Mouse (Mus musculus): ENCODE data around the gene Adh7. TPM values are rescaled to one million over a fixed set of nuclear protein-coding genes. Genes with fewer than 3 reads are reported as not detected.
A peak's percentile ranks its signal among the peaks of the same experiment; 100 is the strongest.

The Adh7 gene
- total RNA-seq, 2 experiments from 2014 or later, result 8.7 to 55.5 TPM

DNA sequence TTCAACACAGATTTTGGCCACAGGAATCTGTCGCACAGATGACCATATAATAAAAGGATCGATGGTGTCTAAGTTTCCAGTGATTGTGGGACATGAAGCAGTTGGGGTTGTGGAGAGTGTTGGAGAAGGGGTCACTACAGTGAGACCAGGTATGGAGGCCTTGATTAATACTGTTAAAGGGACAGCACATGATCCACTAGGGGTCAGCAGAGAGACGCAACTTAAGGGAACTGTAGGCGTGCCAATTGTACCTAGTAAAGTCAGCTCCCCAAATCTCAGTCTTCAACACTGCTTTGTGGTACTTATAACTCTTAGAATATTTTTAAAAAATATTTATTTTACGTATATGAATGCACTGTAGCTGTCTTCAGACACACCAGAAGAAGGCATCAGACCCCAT, 5.4 kb downstream of the Adh7 start:
- peak; percentile 70 to 82 for DNase-seq

GRCm38 (mm10) chr3:138224363-138224954, 6.9 kb downstream of the Adh7 start:
- DNase-seq, result no peak

- no peak for DNase-seq
Observed at GRCm38 (mm10) chr3:138225331-138225730, 7.8 kb downstream of the Adh7 start.

DNA sequence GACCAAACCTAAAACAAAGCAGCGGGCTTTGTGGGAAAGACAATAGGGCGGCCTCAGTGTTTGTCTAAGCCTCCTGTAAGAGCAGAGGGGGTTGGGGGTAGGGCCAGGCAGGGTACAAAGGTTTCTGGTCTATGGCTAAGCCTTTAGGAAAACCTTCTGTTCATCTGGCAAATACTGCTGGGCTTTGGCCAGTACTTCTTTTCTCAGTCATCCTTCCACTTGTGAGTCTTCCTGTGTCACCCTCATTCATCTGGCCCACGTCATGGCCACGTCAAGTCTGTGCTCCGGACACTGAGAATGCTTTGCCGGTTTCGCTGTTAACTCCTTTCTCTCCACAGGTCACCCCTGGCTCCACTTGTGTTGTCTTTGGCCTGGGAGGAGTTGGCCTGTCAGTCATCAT, 8.3 kb downstream of the Adh7 start:
- DNase-seq, result peak; percentile 57 to 74

- DNase-seq, result no peak
Observed at GRCm38 (mm10) chr3:138226476-138226875, 8.9 kb downstream of the Adh7 start.

DNA sequence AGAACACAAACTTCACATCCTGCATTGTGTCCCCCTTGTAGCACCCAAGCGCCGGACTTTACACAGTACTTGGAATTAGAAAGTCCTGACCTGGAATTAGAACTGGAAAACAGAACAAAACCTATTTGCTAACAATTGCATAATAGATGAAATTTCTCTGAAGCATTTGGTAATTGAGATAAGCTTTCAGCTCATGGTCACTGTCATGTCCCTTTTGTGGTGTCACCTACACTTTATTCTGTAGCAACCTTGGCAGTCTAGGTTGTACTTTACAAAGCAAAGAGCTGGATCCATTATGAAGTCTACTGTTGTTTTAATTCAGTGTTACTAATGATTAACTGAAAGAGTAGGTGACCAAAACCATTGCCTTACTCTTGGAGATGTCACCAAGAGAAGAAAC, 9.5 kb downstream of the Adh7 start:
- DNase-seq, result no peak

DNA sequence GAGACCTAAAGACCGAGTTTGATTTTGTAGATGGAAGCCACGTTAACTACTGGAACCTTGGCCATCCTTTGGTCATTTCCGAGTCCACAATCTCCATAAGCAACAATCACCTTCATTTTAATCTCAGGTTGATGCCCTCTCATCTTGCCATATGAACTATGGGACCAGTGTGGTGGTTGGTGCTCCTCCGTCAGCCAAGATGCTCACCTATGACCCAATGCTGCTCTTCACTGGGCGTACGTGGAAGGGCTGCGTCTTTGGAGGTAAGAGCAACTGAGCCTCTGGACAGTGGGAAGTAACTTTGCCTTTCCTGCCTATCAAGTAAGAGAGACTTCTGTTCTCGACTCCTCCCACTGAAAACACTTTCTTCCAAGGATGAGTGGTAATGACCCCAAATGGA, 10.2 kb downstream of the Adh7 start:
- DNase-seq, result no peak

DNA sequence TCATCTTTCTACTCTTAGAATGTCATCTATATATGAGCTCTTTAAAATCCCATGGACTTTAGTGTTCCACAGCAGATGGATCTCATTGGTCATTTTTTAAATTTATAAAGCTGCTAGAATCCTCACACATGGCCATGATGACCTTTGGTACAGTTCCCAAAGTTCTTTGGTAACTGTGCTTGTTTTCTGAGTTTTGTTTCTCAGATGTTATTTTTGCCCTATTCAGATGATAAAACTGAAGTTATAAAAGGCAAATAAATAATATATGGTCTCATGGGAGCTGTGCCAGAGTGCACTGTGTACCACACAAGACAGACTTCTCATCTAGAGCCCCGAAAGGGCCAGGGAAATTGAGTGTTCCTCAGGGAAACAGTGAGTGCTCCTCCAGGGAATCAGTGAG, 11.9 kb downstream of the Adh7 start:
- DNase-seq, result no peak

DNA sequence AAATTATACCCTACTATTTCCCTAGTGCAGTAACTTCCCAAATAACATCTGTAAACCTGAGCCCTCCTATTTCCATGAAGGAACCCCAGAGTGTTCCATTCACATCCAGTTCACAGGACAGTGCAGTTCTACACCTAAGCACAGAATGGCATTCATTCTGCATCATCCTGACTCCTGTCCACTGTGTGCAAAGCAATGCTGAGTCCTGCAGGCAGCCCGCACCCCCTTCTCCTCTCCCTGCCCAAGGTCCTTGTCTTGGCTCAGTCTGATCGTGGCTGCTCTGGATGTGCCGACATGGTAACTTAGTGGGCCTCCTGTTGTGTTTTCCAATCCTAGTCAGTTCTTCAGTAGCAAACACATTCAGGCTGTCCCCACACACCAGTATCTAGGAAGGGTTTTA, 12.7 kb downstream of the Adh7 start:
- DNase-seq, result peak; percentile 73 to 74

GRCm38 (mm10) chr3:138231531-138231930, 14.0 kb downstream of the Adh7 start:
- no peak for DNase-seq

DNA sequence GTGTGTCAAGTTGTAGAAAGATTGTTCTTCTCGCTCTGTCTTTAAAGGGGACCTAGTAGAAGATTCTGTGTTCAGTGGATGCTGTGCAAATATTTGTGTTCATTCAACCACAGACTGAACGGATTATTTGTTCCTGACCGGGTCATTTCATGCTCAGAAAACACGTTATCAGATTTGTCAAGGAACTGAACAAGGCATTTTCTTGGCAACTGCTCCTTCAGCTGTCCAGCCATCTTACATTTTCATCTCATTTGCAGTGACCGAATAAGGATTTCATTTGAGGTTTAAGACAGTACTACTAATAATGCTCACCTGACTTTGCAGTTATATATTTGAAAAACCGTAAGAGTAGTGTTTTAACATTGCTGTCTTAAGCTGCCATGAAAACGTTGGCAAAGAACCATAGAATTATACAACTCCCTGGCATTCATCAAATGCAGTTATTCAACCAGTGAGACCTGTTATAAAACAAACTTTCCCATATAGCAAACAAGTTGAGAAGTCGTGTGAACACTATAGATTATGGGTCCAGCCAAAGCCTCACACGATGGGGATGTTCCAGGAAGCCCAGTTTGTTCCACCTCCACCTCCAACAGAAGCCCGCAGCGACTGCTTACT, 19.1 kb downstream of the Adh7 start:
- no peak for DNase-seq

DNA sequence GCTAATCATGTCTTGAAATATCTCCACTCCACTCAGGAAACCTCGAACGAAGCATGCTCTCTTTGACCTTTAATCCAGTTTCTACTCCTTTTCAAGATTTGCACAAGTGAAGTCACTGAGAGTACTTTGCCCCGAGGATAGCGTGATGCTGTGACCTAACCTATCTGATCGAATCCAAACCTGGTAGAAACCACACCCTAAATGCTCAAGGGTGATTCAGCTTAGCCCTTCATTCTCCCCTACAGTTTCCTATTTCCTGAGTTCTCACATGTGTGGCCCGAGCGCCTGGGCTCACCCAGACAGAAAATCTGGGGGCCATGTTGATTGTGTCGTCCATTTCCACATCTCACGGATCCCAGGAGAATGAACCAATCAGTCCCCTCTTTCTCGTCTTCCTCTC, 20.5 kb downstream of the Adh7 start:
- no peak for DNase-seq

- no peak for DNase-seq
Observed at GRCm38 (mm10) chr3:138239461-138239860, 21.9 kb downstream of the Adh7 start.

GRCm38 (mm10) chr3:138240411-138240810, 22.9 kb downstream of the Adh7 start:
- no peak for DNase-seq

GRCm38 (mm10) chr3:138240942-138241341, 23.4 kb downstream of the Adh7 start:
- no peak for DNase-seq

GRCm38 (mm10) chr3:138241371-138241770, 23.8 kb downstream of the Adh7 start:
- DNase-seq, result peak; percentile 28 to 39

- no peak for DNase-seq
Observed at GRCm38 (mm10) chr3:138242021-138242726, 24.6 kb downstream of the Adh7 start.

- no peak for DNase-seq
Observed at GRCm38 (mm10) chr3:138242933-138243332, 25.4 kb downstream of the Adh7 start.

GRCm38 (mm10) chr3:138244338-138244874, 26.8 kb downstream of the Adh7 start:
- no peak for DNase-seq

DNA sequence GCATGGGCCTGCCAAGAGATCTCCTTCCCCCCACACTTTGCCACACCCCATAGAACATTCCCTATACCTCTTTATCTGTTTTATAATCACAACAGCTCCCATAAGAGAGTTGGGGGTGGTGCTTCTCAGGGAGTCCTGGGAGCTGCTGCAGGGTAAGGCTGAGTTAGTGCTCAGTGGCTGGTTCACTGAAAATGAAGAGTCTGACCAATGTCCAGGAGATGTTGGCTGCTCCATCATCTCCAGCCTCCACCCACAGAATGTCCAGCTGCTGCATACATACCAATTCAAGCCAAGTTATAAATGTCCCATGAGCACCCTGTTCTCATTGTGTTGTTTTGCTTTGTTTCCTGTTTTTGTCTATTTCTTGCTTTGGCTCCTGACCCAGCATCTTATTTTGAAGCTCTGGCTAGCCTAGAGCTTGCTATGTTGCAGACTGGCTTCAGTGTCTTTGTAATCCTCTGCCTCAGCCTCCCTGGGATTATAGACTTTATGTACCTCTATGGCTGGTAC, 29.0 kb downstream of the Adh7 start:
- no peak for DNase-seq

- no peak for DNase-seq
Observed at GRCm38 (mm10) chr3:138247241-138247640, 29.7 kb downstream of the Adh7 start.

GRCm38 (mm10) chr3:138248011-138248410, 30.5 kb downstream of the Adh7 start:
- DNase-seq, result no peak

DNA sequence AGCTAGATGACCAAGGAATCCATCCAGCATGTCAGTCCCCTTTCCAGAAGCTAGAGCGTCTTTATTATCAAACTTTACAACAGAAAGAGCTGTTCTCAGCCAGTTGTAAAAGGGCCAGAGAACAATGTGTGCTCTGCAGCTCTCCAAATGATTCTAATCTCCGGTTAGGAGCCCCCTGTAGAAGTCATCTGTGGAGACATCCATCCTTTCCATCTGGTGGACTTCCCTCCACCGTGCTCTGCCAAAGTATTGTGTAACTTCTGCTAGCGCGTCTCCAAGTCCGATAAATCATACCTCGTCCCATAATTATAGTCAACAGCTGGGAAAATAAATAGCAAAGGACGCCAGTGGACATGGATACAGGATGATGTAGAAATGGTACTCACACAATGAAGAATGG, 31.2 kb downstream of the Adh7 start:
- DNase-seq, result no peak
